Mouse (Mus musculus) lung, postnatal 25 days (tissue): ENCODE data around the gene Vps50.
"Not testable (repeated sequence)": the region's sequence is repeated elsewhere in the genome, so short reads cannot be mapped to it uniquely, and the experiment has no call there.

Source experiments
- DNase-seq: peaks from one replicate; pipeline ENCODE4 v3.0.0; 2022; ENCODE audit warnings: low spot score

The Vps50 gene

GRCm38 (mm10) chr6:3498162-3498848 lies at the start of gene Vps50, which contains the start of gene Hepacam2:
Gene Vps50, plus strand, starts transcription at chr6:3498382.
Gene Hepacam2, minus strand, starts transcription at chr6:3498298.
- peak; percentile 95 for DNase-seq

GRCm38 (mm10) chr6:3454421-3454820 lies 43.8 kb upstream of the Vps50 start:
- DNase-seq, result no peak

- no peak for DNase-seq
Measured at GRCm38 (mm10) chr6:3455944-3456536, 42.1 kb upstream of the Vps50 start.

- DNase-seq, result no peak
Measured at GRCm38 (mm10) chr6:3463026-3463425, 35.2 kb upstream of the Vps50 start.

GRCm38 (mm10) chr6:3463594-3463993 lies 34.6 kb upstream of the Vps50 start:
- DNase-seq, result no peak

- no peak for DNase-seq
Measured at GRCm38 (mm10) chr6:3468627-3469026, 29.6 kb upstream of the Vps50 start.

- no peak for DNase-seq
Measured at GRCm38 (mm10) chr6:3470706-3471105, 27.5 kb upstream of the Vps50 start.

GRCm38 (mm10) chr6:3476299-3476698 lies 21.9 kb upstream of the Vps50 start:
- DNase-seq, result no peak

- no peak for DNase-seq
Measured at GRCm38 (mm10) chr6:3479853-3480252, 18.3 kb upstream of the Vps50 start.

- DNase-seq, result no peak
Measured at GRCm38 (mm10) chr6:3481705-3482104, 16.5 kb upstream of the Vps50 start.

GRCm38 (mm10) chr6:3485133-3485532 lies 13.0 kb upstream of the Vps50 start:
- no peak for DNase-seq

- no peak for DNase-seq
Measured at GRCm38 (mm10) chr6:3487355-3487754, 10.8 kb upstream of the Vps50 start.

GRCm38 (mm10) chr6:3494285-3494684 lies 3.9 kb upstream of the Vps50 start:
- no peak for DNase-seq

GRCm38 (mm10) chr6:3496210-3496609 lies 2.0 kb upstream of the Vps50 start:
- peak; percentile 39 for DNase-seq

- no peak for DNase-seq
Measured at GRCm38 (mm10) chr6:3500286-3500685, 2.1 kb downstream of the Vps50 start.

GRCm38 (mm10) chr6:3505289-3505688 lies 7.1 kb downstream of the Vps50 start:
- DNase-seq, result no peak

GRCm38 (mm10) chr6:3507078-3507477 lies 8.9 kb downstream of the Vps50 start:
- no peak for DNase-seq

GRCm38 (mm10) chr6:3508151-3508550 lies 10.0 kb downstream of the Vps50 start:
- not testable (repeated sequence) for DNase-seq

- peak; percentile 25 for DNase-seq
Measured at GRCm38 (mm10) chr6:3509782-3510181, 11.6 kb downstream of the Vps50 start.

GRCm38 (mm10) chr6:3511116-3511515 lies 12.9 kb downstream of the Vps50 start:
- no peak for DNase-seq

- no peak for DNase-seq
Measured at GRCm38 (mm10) chr6:3511612-3512011, 13.4 kb downstream of the Vps50 start.

GRCm38 (mm10) chr6:3512611-3513010 lies 14.4 kb downstream of the Vps50 start:
- no peak for DNase-seq

- DNase-seq, result no peak
Measured at GRCm38 (mm10) chr6:3528198-3528597, 30.0 kb downstream of the Vps50 start.

GRCm38 (mm10) chr6:3531445-3531844 lies 33.3 kb downstream of the Vps50 start:
- DNase-seq, result no peak
